Mouse (Mus musculus) lung, adult 2 months (tissue): Measurements from ENCODE around the gene Rrn3.

Source experiments
- CTCF ChIP-seq: fragments of 200-500 bp; IDR thresholded peaks from 2 replicates; pipeline ENCODE4 v1.5.1; 2011; ENCODE audit warnings: mild to moderate bottlenecking, low read length, control low read depth; ENCODE audit not compliant: insufficient read depth
- POLR2A ChIP-seq: fragments of 200-500 bp; IDR thresholded peaks from 2 replicates; pipeline ENCODE4 v1.6.1; 2011; ENCODE audit warnings: low read depth, mild to moderate bottlenecking, control low read depth, low read length, borderline replicate concordance; ENCODE audit errors: extremely low read depth

GRCm38 (mm10) chr16:13840056-13840455 lies 59.5 kb downstream of the Rrn3 start:
- no peak for TF ChIP-seq CTCF
- no peak for TF ChIP-seq POLR2A
